Mouse (Mus musculus) liver, postnatal 0 days (tissue): Measurements from ENCODE around the gene Lmf1. TPM values are rescaled to one million over a fixed set of nuclear protein-coding genes. Genes with fewer than 3 reads are reported as not detected.

ENCODE experiments used
- ATAC-seq: fragments of 200-750 bp; cut with Nextera tagmentation; 2 replicates; pipeline ENCODE4 v1.8.0; 2017; ENCODE audit warnings: mild to moderate bottlenecking, moderate library complexity
- DNase-seq: peaks from one replicate; pipeline ENCODE4 v3.0.0-alpha.2; 2016
- H3K27ac ChIP-seq: fragments of 300-500 bp; sonication (generic); 2 replicates; pipeline ENCODE4 v1.5.1; 2014; ENCODE audit warnings: antibody characterized with exemption, moderate library complexity, mild to moderate bottlenecking, low read depth
- H3K27me3 ChIP-seq: fragments of 300-500 bp; sonication (generic); 2 replicates; pipeline ENCODE4 v1.6.1; 2014; ENCODE audit warnings: low read length, control low read depth, mixed read lengths; ENCODE audit not compliant: insufficient read depth
- H3K36me3 ChIP-seq: fragments of 300-500 bp; sonication (generic); replicated peaks from 2 replicates; pipeline ENCODE4 v1.6.1; 2014; ENCODE audit warnings: mild to moderate bottlenecking, control low read depth, low read length, moderate library complexity, mixed read lengths; ENCODE audit not compliant: insufficient read depth
- H3K4me1 ChIP-seq: fragments of 300-500 bp; sonication (generic); 2 replicates; pipeline ENCODE4 v1.6.1; 2014; ENCODE audit warnings: antibody characterized with exemption, mild to moderate bottlenecking, control low read depth; ENCODE audit not compliant: insufficient read depth
- H3K4me2 ChIP-seq: fragments of 300-500 bp; sonication (generic); 2 replicates; pipeline ENCODE4 v1.6.1; 2014; ENCODE audit warnings: low read depth, mild to moderate bottlenecking, low read length, moderate library complexity, mixed read lengths
- H3K4me3 ChIP-seq: fragments of 300-500 bp; sonication (generic); 2 replicates; pipeline ENCODE4 v1.5.1; 2014; ENCODE audit warnings: low read depth, low read length
- H3K9ac ChIP-seq: fragments of 300-500 bp; sonication (generic); replicated peaks from 2 replicates; pipeline ENCODE4 v1.6.1; 2014; ENCODE audit warnings: mild to moderate bottlenecking, moderate library complexity
- H3K9me3 ChIP-seq: fragments of 300-500 bp; sonication (generic); 2 replicates; pipeline ENCODE4 v1.6.1; 2016; ENCODE audit warnings: mild to moderate bottlenecking, control low read depth, low read length, mixed read lengths
- CTCF ChIP-seq: sonication (generic); IDR thresholded peaks from 2 replicates; pipeline ENCODE4 v1.5.1; 2016; ENCODE audit warnings: antibody characterized with exemption, low read depth
- EP300 ChIP-seq: IDR thresholded peaks from 2 replicates; pipeline ENCODE4 v1.6.1; 2016; ENCODE audit warnings: antibody characterized with exemption, low read depth, mild to moderate bottlenecking
- WGBS: fragments of 180-500 bp; shearing (Covaris S2); extraction: QIAGEN DNeasy Blood & Tissue Kit; methylation state at CpG from one replicate; pipeline ENCODE4 v1.1.7; 2014; ENCODE audit not compliant: insufficient replicate concordance; 5-methylcytosine and 5-hydroxymethylcytosine counted together
- polyA plus RNA-seq: library from polyadenylated mRNA; unstranded; fragments of >200 nt; fragmentation: Nextera tagmentation; extraction: Ambion mirVana; gene quantifications from 2 replicates; pipeline ENCODE4 v1.2.1, GENCODE M21; 2015

Gene Lmf1
- polyA plus RNA-seq, 1 experiment from 2014 or later = 12.5 TPM

DNA sequence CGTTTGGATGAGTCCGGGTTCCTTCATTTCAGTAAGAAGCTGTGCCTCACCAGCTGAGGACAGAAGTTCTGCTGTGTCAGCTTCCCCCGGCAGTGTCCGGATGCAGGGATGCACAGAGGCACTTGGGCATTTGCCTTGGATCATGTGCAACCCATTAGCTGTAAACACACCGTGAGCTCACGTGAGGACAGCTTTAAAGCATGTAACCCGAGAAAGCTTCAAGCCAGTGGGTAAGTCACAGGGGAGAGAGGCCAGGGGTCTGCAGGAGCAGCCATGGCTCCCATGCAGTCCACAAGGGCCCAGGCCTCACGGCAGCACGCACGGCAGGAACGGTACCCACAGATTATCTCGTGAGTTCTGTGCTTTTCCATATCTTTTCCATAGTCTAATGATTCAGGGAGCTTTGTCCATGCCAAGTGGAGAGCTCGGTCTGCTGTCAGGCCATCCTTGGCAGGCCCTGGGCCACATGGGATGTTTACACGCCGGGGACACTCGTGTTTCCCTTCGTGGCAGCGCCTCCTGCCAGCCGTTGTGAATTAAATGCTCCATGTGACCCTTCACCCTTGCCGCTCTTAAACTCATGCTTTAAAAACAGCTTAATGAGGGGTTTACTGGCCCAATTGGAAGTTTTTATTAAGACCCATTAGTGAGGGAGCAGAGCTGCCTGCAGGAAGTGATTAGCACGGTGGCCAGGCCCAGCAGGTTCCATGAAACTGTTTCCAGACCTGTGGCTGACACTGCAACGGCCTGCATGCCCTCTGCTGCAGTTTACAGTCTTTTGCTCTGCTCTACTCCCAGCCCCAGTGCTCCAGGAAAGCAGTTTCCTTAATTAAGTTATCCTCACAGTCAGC lies 14.8 kb downstream of the Lmf1 start:
- Histone ChIP-seq H3K4me3 (no peak overlapping the region), H3K36me3 (peaks cover 11% of the 10 kb centered on the region; the same call in 1 of the 2 replicates), H3K9me3 (no peaks in the 10 kb centered on the region), H3K27me3 (no peaks in the 10 kb centered on the region), H3K27ac (no peak overlapping the region), H3K4me1 (no peaks in the 10 kb centered on the region), H3K4me2 (no peak overlapping the region), H3K9ac (no peak overlapping the region)
- ATAC-seq (no peak), DNase-seq (no peak)
- TF ChIP-seq CTCF (no peak), EP300 (no peak)
- 71% methylated on average over 22 of the region's 22 CpGs for WGBS

DNA sequence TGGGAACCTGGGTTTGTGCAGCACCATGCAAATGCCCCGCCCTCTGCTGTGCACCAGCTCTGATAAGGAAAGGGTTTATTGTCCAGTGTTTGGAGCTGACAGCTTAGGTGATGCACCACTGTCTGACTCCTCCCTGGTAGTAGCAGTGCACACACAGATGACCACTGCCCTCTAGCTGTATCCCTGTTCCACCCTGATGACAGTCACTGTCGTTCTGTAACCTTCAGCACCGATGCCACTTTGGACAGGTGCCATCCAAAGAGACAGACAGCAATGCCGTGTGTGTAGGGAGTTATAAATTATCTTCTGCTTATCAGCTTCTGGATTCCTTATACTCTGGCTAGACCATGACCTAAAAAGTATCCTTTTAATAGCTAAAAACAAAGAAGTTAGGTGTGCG lies 16.6 kb downstream of the Lmf1 start:
- no peak overlapping the region for H3K4me2 ChIP-seq
- no peak overlapping the region for H3K27ac ChIP-seq
- DNase-seq = no peak
- H3K36me3 ChIP-seq = 0 out of 2 replicates have a peak, but pooled peaks cover 2% of the 10 kb centered on the region
- no peak for ATAC-seq
- no peaks in the 10 kb centered on the region for H3K9me3 ChIP-seq
- no peaks in the 10 kb centered on the region for H3K4me1 ChIP-seq
- no peak overlapping the region for H3K4me3 ChIP-seq
- TF ChIP-seq EP300 (no peak), CTCF (peak; percentile 48)
- H3K9ac ChIP-seq = no peak overlapping the region
- WGBS = 63% methylated on average over 5 of the region's 5 CpGs
- H3K27me3 ChIP-seq = no peaks in the 10 kb centered on the region

DNA sequence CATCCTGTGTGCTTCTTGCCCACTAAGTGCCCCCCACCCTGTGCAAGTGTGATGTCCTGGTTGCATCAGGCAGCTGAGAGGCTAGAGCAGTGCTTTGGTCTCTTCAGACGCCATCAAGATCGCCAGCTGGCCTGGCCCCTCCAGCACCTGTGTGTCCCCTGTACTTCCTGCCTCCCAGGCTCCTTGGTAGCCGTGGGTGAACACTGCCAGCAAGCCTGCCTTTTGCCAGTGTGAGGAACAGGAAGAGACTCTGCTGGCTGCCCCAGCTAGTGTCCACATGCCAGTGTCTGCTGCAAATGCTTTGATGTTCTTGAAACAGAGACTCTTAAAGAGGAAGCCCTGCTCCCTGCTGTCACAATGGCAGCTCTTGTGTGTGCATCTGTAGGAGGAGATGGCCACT lies 18.7 kb downstream of the Lmf1 start:
- Histone ChIP-seq H3K9me3 (no peaks in the 10 kb centered on the region), H3K36me3 (0 out of 2 replicates have a peak, but pooled peaks cover 2% of the 10 kb centered on the region), H3K9ac (no peak overlapping the region), H3K4me2 (no peak overlapping the region), H3K4me3 (no peak overlapping the region), H3K27me3 (no peaks in the 10 kb centered on the region), H3K27ac (no peak overlapping the region), H3K4me1 (no peaks in the 10 kb centered on the region)
- ATAC-seq (no peak), DNase-seq (no peak)
- TF ChIP-seq EP300 = no peak
- TF ChIP-seq CTCF = no peak
- 55% methylated on average over 3 of the region's 3 CpGs for WGBS

- TF ChIP-seq EP300 = no peak
- no peak for TF ChIP-seq CTCF
- Histone ChIP-seq H3K9me3 (no peaks in the 10 kb centered on the region), H3K4me2 (no peak overlapping the region), H3K4me1 (no peaks in the 10 kb centered on the region), H3K4me3 (no peak overlapping the region), H3K9ac (no peak overlapping the region), H3K36me3 (no peaks in the 10 kb centered on the region), H3K27ac (no peak overlapping the region), H3K27me3 (no peaks in the 10 kb centered on the region)
- no peak for ATAC-seq
- DNase-seq = no peak
- WGBS = 54% methylated on average over 8 of the region's 8 CpGs
These were observed 23.5 kb downstream of the Lmf1 start for GRCm38 (mm10) chr17:25602366-25602765.

DNA sequence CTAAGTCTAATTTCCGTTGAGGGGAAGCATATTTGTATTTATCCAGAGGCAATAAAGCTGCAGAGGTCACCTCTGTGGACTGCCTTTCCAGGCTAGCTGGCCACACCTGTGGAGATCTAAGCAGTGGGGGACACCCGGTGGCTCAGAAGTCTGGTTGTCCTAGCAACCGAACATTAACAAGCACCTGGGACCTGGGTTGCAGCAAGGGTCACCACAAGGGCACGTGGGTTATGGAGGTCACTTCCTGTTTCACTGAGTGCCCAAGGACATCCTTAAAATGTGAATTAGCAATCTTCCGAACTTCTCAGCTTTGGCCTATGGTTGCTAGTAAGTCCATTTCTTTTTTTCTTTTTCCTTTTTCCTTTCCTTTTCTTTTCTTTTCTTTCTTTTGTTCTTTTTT lies 25.3 kb downstream of the Lmf1 start:
- no peaks in the 10 kb centered on the region for H3K36me3 ChIP-seq
- H3K4me2 ChIP-seq = no peak overlapping the region
- DNase-seq (no peak), ATAC-seq (no peak)
- no peaks in the 10 kb centered on the region for H3K9me3 ChIP-seq
- H3K4me1 ChIP-seq = no peaks in the 10 kb centered on the region
- H3K9ac ChIP-seq = no peak overlapping the region
- H3K27me3 ChIP-seq = no peaks in the 10 kb centered on the region
- H3K27ac ChIP-seq = no peak overlapping the region
- no peak for TF ChIP-seq EP300
- TF ChIP-seq CTCF = no peak
- WGBS = 40% methylated on average over 5 of the region's 5 CpGs
- H3K4me3 ChIP-seq = no peak overlapping the region

GRCm38 (mm10) chr17:25608137-25608785 lies 29.4 kb downstream of the Lmf1 start:
- WGBS = 83% methylated on average over 11 of the region's 11 CpGs
- Histone ChIP-seq H3K27me3 (no peaks in the 10 kb centered on the region), H3K36me3 (no peaks in the 10 kb centered on the region), H3K4me1 (no peaks in the 10 kb centered on the region), H3K9me3 (no peaks in the 10 kb centered on the region), H3K4me3 (no peak overlapping the region), H3K9ac (no peak overlapping the region), H3K27ac (no peak overlapping the region), H3K4me2 (no peak overlapping the region)
- TF ChIP-seq EP300 (no peak), CTCF (no peak)
- no peak for DNase-seq
- no peak for ATAC-seq
